Mouse (Mus musculus) forebrain, postnatal 0 days (tissue): ENCODE results near the gene Ndufa13. TPM values are rescaled to one million over a fixed set of nuclear protein-coding genes. Genes with fewer than 3 reads are reported as not detected.

Experiments used
- ATAC-seq: fragments of 200-750 bp; cut with Nextera tagmentation; 2 replicates; pipeline ENCODE4 v1.8.0; 2017; ENCODE audit warnings: mild to moderate bottlenecking, moderate library complexity
- DNase-seq: peaks from one replicate; pipeline ENCODE4 v3.0.0-alpha.2; 2015
- H3K27ac ChIP-seq: fragments of 300-500 bp; sonication (generic); 2 replicates; pipeline ENCODE4 v1.5.1; 2014; ENCODE audit warnings: low read depth, mild to moderate bottlenecking, antibody characterized with exemption, low read length, moderate library complexity, mixed read lengths
- H3K27me3 ChIP-seq: fragments of 300-500 bp; sonication (generic); 2 replicates; pipeline ENCODE4 v1.6.1; 2014; ENCODE audit warnings: mild to moderate bottlenecking, low read length, mixed read lengths; ENCODE audit not compliant: insufficient read depth
- H3K36me3 ChIP-seq: fragments of 300-500 bp; sonication (generic); 2 replicates; pipeline ENCODE4 v1.6.1; 2014; ENCODE audit warnings: mild to moderate bottlenecking, moderate library complexity; ENCODE audit not compliant: insufficient read depth
- H3K4me1 ChIP-seq: fragments of 300-500 bp; sonication (generic); 2 replicates; pipeline ENCODE4 v1.6.1; 2014; ENCODE audit warnings: antibody characterized with exemption; ENCODE audit not compliant: insufficient read depth
- H3K4me2 ChIP-seq: fragments of 300-500 bp; sonication (generic); 2 replicates; pipeline ENCODE4 v1.6.1; 2014; ENCODE audit warnings: low read depth, mild to moderate bottlenecking, moderate library complexity
- H3K4me3 ChIP-seq: fragments of 300-500 bp; sonication (generic); 2 replicates; pipeline ENCODE4 v1.5.1; 2014; ENCODE audit warnings: low read depth, low read length, mixed read lengths
- H3K9ac ChIP-seq: fragments of 300-500 bp; sonication (generic); 2 replicates; pipeline ENCODE4 v1.6.1; 2014; ENCODE audit warnings: mild to moderate bottlenecking
- H3K9me3 ChIP-seq: fragments of 300-500 bp; sonication (generic); 2 replicates; pipeline ENCODE4 v1.6.1; 2016; ENCODE audit warnings: low read length
- CTCF ChIP-seq: sonication (generic); IDR thresholded peaks from 2 replicates; pipeline ENCODE4 v1.5.1; 2016; ENCODE audit warnings: antibody characterized with exemption, control low read depth, low read depth
- WGBS: fragments of 180-500 bp; shearing (Covaris S2); extraction: QIAGEN DNeasy Blood & Tissue Kit; methylation state at CpG from one replicate; pipeline ENCODE4 v1.1.7; 2014; 5-methylcytosine and 5-hydroxymethylcytosine counted together
- polyA plus RNA-seq: library from polyadenylated mRNA; unstranded; fragments of >200 nt; fragmentation: Nextera tagmentation; extraction: Ambion mirVana; gene quantifications from 2 replicates; pipeline ENCODE4 v1.2.1, GENCODE M21; 2015
- total RNA-seq: library from RNA; depleted of rRNA; stranded (reverse); fragments of >200 nt; gene quantifications from 2 replicates; pipeline ENCODE4 v1.2.3, GENCODE M21; 2014

The Ndufa13 gene
- total and polyA plus RNA-seq, 2 experiments from 2014 or later: 90.7 to 209 TPM

- Histone ChIP-seq H3K4me1 (peaks cover 6% of the 10 kb centered on the region), H3K27ac (peak overlapping the region; percentile 80), H3K4me3 (no peak overlapping the region), H3K4me2 (no peak overlapping the region), H3K27me3 (no peaks in the 10 kb centered on the region), H3K9me3 (no peaks in the 10 kb centered on the region), H3K9ac (no peak overlapping the region; the same call in 1 of the 2 replicates), H3K36me3 (peaks cover 10% of the 10 kb centered on the region)
- WGBS: 81% methylated on average over 2 of the region's 2 CpGs
- ATAC-seq: no peak
- no peak for TF ChIP-seq CTCF
- no peak for DNase-seq
Measured at GRCm38 (mm10) chr8:69921141-69921540, 18.8 kb upstream of the Ndufa13 start.

GRCm38 (mm10) chr8:69919876-69920662, 17.7 kb upstream of the Ndufa13 start:
- Histone ChIP-seq H3K27me3 (no peaks in the 10 kb centered on the region), H3K9me3 (no peaks in the 10 kb centered on the region), H3K27ac (peak overlapping the region; percentile 80), H3K4me1 (peaks cover 6% of the 10 kb centered on the region), H3K36me3 (peaks cover 17% of the 10 kb centered on the region), H3K4me3 (no peak overlapping the region), H3K9ac (peak overlapping the region; percentile 35; the same call in 1 of the 2 replicates), H3K4me2 (peak overlapping the region; percentile 13; the same call in 1 of the 2 replicates)
- TF ChIP-seq CTCF: no peak
- peak; percentile 81 for ATAC-seq
- DNase-seq: peak; percentile 71
- 44% methylated on average over 11 of the region's 11 CpGs for WGBS

- Histone ChIP-seq H3K27ac (no peak overlapping the region), H3K4me3 (no peak overlapping the region), H3K27me3 (no peaks in the 10 kb centered on the region), H3K9ac (no peak overlapping the region), H3K4me1 (peaks cover 6% of the 10 kb centered on the region), H3K36me3 (peaks cover 26% of the 10 kb centered on the region), H3K4me2 (no peak overlapping the region), H3K9me3 (no peaks in the 10 kb centered on the region)
- ATAC-seq: peak; percentile 75
- DNase-seq: peak; percentile 92
- TF ChIP-seq CTCF: peak; percentile 97
- WGBS: 62% methylated on average over 1 of the region's 1 CpGs
Measured at GRCm38 (mm10) chr8:69919010-69919409, 16.7 kb upstream of the Ndufa13 start.

GRCm38 (mm10) chr8:69918506-69918905, 16.1 kb upstream of the Ndufa13 start:
- H3K4me3 ChIP-seq: no peak overlapping the region
- H3K27ac ChIP-seq: no peak overlapping the region
- no peaks in the 10 kb centered on the region for H3K27me3 ChIP-seq
- ATAC-seq (no peak), DNase-seq (no peak)
- no peak for TF ChIP-seq CTCF
- no peaks in the 10 kb centered on the region for H3K9me3 ChIP-seq
- H3K4me2 ChIP-seq: no peak overlapping the region
- H3K9ac ChIP-seq: no peak overlapping the region
- H3K36me3 ChIP-seq: peaks cover 31% of the 10 kb centered on the region
- H3K4me1 ChIP-seq: peaks cover 6% of the 10 kb centered on the region

- Histone ChIP-seq H3K4me3 (no peak overlapping the region), H3K4me2 (no peak overlapping the region), H3K27me3 (no peaks in the 10 kb centered on the region), H3K4me1 (peaks cover 4% of the 10 kb centered on the region), H3K9ac (0 out of 2 replicates have a peak overlapping the region, but pooled peaks have one; percentile 10), H3K27ac (no peak overlapping the region), H3K9me3 (no peaks in the 10 kb centered on the region), H3K36me3 (peaks cover 53% of the 10 kb centered on the region)
- peak; percentile 52 for TF ChIP-seq CTCF
- WGBS: 42% methylated on average over 5 of the region's 5 CpGs
- ATAC-seq (peak; percentile 26; the same call in 1 of the 2 replicates), DNase-seq (peak; percentile 45)
Measured at GRCm38 (mm10) chr8:69915748-69916147, 13.4 kb upstream of the Ndufa13 start.

- no peak for TF ChIP-seq CTCF
- no peak overlapping the region for H3K4me3 ChIP-seq
- no peaks in the 10 kb centered on the region for H3K27me3 ChIP-seq
- no peak overlapping the region for H3K4me2 ChIP-seq
- DNase-seq: no peak
- no peak for ATAC-seq
- WGBS: 86% methylated on average over 4 of the region's 4 CpGs
- no peaks in the 10 kb centered on the region for H3K4me1 ChIP-seq
- peaks cover 65% of the 10 kb centered on the region for H3K36me3 ChIP-seq
- no peaks in the 10 kb centered on the region for H3K9me3 ChIP-seq
- H3K9ac ChIP-seq: no peak overlapping the region
- H3K27ac ChIP-seq: no peak overlapping the region
Measured at GRCm38 (mm10) chr8:69914526-69914925, 12.2 kb upstream of the Ndufa13 start.

GRCm38 (mm10) chr8:69912478-69913074, 10.2 kb upstream of the Ndufa13 start:
- Histone ChIP-seq H3K9ac (no peak overlapping the region), H3K27ac (no peak overlapping the region), H3K36me3 (peaks cover 71% of the 10 kb centered on the region), H3K4me3 (no peak overlapping the region), H3K9me3 (no peaks in the 10 kb centered on the region), H3K4me1 (no peaks in the 10 kb centered on the region), H3K4me2 (no peak overlapping the region), H3K27me3 (no peaks in the 10 kb centered on the region)
- TF ChIP-seq CTCF: no peak
- WGBS: 85% methylated on average over 12 of the region's 12 CpGs
- no peak for DNase-seq
- peak; percentile 19; the same call in 1 of the 2 replicates for ATAC-seq
